Mouse (Mus musculus) spleen, adult 12 weeks (tissue): ENCODE results near the gene Tas2r138.
"Not testable (repeated sequence)": the region's sequence is repeated elsewhere in the genome, so short reads cannot be mapped to it uniquely, and the experiment has no call there.

Experiments
- DNase-seq: peaks from one replicate; pipeline ENCODE4 v3.0.0; 2022; ENCODE audit warnings: low spot score

Gene Tas2r138

GRCm38 (mm10) chr6:40613260-40613852 is at the start of gene Tas2r138:
Gene Tas2r138 (minus strand): TSS chr6:40613310.
- DNase-seq: no peak

- DNase-seq: no peak
Measured at GRCm38 (mm10) chr6:40660930-40661329, 47.8 kb upstream of the Tas2r138 start.

- DNase-seq: no peak
Measured at GRCm38 (mm10) chr6:40650953-40651352, 37.8 kb upstream of the Tas2r138 start.

GRCm38 (mm10) chr6:40645701-40646100 is 32.6 kb upstream of the Tas2r138 start:
- no peak for DNase-seq

GRCm38 (mm10) chr6:40640710-40641538 is 27.8 kb upstream of the Tas2r138 start:
- DNase-seq: no peak

GRCm38 (mm10) chr6:40637755-40638154 is 24.6 kb upstream of the Tas2r138 start:
- no peak for DNase-seq

GRCm38 (mm10) chr6:40635559-40635958 is 22.4 kb upstream of the Tas2r138 start:
- DNase-seq: no peak

- no peak for DNase-seq
Measured at GRCm38 (mm10) chr6:40634640-40635071, 21.5 kb upstream of the Tas2r138 start.

GRCm38 (mm10) chr6:40628406-40629000 is 15.4 kb upstream of the Tas2r138 start, which contains the start of gene Mgam:
Gene Mgam (plus strand): TSS chr6:40628831.
- no peak for DNase-seq

- no peak for DNase-seq
Measured at GRCm38 (mm10) chr6:40626111-40626510, 13.0 kb upstream of the Tas2r138 start.

- DNase-seq: no peak
Measured at GRCm38 (mm10) chr6:40617965-40618364, 4.9 kb upstream of the Tas2r138 start.

- DNase-seq: no peak
Measured at GRCm38 (mm10) chr6:40610244-40610643, 2.9 kb downstream of the Tas2r138 start.

- no peak for DNase-seq
Measured at GRCm38 (mm10) chr6:40607431-40607830, 5.7 kb downstream of the Tas2r138 start.

GRCm38 (mm10) chr6:40598546-40598945 is 14.6 kb downstream of the Tas2r138 start:
- DNase-seq: not testable (repeated sequence)

GRCm38 (mm10) chr6:40594804-40595550 is 18.1 kb downstream of the Tas2r138 start:
- DNase-seq: no peak

GRCm38 (mm10) chr6:40588346-40588745 is 24.8 kb downstream of the Tas2r138 start:
- DNase-seq: no peak

GRCm38 (mm10) chr6:40585645-40586044 is 27.5 kb downstream of the Tas2r138 start, which contains the start of gene Clec5a:
Gene Clec5a (minus strand): TSS chr6:40585821.
- no peak for DNase-seq

- DNase-seq: no peak
Measured at GRCm38 (mm10) chr6:40584336-40584735, 28.8 kb downstream of the Tas2r138 start.

GRCm38 (mm10) chr6:40576305-40576704 is 36.8 kb downstream of the Tas2r138 start:
- no peak for DNase-seq

- no peak for DNase-seq
Measured at GRCm38 (mm10) chr6:40573618-40574017, 39.5 kb downstream of the Tas2r138 start.

GRCm38 (mm10) chr6:40569187-40569586 is 43.9 kb downstream of the Tas2r138 start, which contains the start of gene Olfr460:
Gene Olfr460 (plus strand): TSS chr6:40569487.
- DNase-seq: no peak
